Mouse (Mus musculus) c-Kit-positive CD71-negative TER-119-negative erythroid progenitor cells, embryonic 14.5 days (primary cell): ENCODE measurements around the gene Adam19.
"Not testable (repeated sequence)": the region's sequence is repeated elsewhere in the genome, so short reads cannot be mapped to it uniquely, and the experiment has no call there.

Experiments used
- DNase-seq: peaks from one replicate; pipeline ENCODE4 v3.0.0-alpha.2; 2013; ENCODE audit warnings: low read depth

Adam19 gene

DNA sequence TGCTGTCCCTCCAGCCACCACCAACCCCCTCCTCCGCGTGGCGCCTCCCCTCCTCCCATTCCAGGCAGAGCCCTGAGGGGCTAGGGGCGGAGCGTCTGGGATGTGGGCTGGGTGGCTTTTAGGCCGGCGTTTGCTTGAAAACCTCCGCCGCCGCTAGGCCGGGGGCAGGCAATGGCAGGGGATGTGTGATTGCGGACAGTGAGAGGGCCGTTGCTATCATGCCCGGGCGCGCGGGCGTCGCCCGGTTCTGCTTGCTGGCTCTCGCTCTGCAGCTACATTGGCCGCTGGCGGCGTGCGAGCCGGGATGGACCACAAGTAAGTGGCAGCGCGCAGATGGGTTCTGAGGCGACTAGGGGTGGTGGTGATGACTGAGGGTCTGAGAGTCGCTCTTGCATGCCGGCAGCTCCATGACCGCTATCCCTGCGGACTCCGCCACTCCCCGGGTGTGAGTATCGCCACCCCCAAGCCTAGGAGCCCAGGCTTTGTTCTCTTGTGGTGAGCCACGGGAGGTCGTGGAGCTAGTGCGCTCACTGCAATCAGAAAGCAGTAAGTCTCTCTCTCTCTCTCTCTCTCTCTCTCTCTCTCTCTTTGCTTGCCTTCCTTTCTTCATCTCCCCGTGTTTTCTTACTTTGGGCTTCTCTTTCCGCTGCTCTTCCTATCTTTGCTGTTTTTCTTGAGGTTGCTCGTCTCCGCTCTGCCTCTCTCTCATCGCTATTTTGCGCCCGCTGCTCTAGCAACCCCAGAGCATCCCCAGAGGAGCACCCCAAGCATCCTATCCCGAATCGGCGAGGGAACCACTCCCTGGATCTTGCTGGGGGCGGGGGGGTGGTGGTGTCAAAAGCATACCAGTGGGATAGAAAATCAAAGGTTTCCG, at the start of gene Adam19:
Adam19 (plus strand) TSS at position 97 of the 874 bp plus-strand sequence.
- no peak for DNase-seq

DNA sequence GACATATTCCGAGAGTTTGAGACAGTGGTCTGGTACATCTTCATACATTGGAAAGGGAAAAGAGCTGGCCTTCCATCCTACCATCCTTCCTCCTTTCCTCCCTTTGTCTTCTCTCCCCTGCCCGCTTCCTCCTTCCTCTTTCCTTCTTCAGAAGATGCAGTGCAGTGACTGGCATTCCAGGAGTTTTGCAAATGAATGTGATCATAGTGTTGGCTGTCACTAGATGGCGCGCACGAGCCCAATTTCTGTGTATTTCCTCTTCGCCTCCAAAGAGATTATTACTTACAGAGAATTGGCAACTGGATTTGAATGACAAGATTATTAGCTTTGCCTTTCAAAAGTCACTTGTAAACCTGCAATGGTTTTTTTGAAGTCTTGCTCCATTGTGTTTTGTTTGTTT, 39.7 kb upstream of the Adam19 start:
- DNase-seq, result peak; percentile 34

DNA sequence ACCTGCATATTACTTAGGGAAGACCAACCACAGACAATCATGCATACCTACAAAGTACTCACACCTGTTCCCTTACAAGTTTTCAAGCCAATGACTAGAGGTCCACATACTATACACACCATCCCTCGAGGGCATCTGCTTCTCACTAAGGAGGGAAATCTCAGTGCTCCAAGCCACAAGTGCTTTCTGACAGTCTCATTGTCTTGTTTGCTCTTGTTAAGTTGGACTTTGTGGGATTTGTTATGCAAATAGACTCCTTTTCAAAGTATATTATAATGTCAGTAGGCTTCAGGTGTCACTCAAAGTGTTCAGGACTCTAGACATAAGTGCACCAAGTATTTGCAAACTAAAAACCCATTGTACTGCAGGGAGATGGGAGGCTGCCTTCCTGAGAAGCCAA, 35.5 kb upstream of the Adam19 start:
- no peak for DNase-seq

DNA sequence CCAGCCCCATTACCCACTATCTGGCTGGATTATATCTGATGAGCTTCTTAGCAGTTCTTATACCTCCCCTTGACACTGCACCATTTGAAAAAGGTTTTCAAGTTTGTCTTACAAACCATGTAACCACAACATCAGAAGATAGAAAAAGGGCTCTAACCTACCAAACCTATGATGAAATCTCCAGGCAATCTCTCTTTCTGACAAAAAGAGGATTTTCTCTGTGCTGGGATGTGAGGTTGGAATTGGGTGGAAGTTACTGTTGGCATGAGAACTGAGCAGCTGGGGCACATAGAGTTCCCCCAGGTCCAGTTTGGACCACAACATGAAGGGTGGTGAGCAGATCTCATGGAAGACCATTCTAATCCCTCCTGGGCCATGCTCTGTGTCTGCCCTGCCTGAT, 33.9 kb upstream of the Adam19 start:
- DNase-seq, result no peak

DNA sequence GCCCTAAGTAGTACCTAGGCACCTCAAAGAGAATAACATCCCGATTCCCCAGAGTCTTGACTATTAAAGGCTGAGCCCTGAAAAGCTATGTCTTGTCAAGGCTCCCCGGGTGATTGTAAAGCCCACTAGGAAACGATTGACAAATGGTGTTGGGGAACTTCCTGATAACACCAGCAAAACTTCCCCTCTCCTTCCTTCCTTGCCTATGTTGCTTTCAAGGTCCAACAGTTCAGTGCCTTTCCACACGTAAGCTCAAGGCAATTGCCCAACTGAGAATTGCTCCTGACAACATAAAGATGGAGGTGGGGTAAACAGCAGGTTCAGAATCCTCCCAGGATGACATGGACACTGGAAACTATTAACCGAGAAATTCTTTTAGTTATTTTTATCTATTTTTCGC, 32.8 kb upstream of the Adam19 start:
- no peak for DNase-seq

DNA sequence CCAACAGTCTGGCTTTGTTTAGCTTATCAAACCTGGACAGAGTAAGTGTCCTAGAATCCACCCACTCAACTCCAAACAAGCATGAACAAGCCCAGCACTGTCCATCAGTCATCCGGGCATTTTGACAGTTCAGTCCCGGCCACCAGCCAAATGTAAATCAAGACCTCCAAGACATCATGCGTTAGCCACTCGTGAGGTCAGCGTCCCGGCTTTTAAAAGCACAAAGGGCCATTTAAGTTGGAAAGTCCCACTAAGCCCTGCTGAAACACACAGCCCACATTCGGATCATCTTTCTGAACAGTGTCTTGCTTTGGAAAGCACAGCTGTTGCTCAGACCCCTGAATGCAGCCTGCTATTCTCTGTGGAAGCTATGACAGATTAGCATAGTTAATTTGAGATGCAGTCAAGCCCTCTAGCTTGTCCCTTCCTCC, 29.8 kb upstream of the Adam19 start:
- DNase-seq, result no peak

DNA sequence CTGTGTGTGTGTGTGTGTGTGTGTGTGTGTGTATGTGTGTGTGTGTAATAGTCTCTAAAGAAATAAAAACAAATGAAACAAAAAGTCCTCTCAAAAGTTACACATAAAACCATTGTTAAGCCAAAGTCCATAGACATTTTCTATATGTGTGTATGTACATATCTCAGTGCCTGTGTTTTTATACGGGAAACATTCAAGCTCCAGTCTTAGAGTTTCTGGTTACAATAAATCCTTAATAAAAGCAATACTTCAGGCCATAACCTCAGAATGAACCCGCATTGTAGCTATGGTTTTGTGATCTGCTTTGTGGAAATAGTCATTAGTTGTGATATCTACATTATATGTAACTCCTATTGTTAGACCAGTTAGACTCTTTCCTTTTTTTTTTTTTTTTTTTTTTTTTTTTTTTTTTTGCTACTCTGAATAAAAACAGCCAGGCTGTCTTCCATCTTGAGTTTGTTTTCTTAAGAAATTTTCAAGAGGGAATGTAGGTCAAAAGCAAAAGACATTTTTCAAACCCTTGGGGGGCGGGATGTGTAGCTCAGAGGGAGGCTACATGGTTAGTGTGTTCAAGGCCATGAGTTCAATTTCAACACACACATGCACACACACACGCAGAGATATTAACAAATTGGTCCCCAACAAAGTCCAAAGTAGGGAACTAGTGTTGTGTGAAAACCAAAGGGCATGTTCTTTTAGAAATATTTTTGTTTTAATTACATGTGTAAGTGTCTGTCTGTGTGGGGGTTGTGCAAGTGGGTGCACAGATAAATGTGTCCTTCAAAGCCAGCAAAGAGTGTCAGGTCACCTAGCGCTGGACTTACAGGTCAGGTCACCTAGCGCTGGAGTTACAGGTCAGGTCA, 27.6 kb upstream of the Adam19 start:
- no peak for DNase-seq

DNA sequence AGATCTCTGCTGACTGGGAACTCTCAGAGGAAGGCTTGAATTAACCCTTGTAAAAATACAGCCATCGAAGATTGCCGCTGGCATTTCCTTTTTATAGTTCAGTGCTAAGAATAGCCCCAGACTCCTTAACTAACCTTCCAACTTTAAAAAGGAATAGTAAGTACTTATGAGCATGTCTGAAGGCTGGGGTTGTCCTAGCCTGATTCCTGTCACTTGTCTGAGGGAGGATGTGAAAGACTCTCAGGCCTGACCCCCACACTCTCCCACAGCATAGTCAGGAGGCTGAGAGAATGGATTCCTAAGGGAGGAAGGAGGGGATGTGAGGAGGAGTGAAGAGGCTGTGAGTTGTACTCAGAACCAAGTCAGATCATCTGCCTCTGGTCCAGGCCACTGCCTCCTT, 26.3 kb upstream of the Adam19 start:
- no peak for DNase-seq

DNA sequence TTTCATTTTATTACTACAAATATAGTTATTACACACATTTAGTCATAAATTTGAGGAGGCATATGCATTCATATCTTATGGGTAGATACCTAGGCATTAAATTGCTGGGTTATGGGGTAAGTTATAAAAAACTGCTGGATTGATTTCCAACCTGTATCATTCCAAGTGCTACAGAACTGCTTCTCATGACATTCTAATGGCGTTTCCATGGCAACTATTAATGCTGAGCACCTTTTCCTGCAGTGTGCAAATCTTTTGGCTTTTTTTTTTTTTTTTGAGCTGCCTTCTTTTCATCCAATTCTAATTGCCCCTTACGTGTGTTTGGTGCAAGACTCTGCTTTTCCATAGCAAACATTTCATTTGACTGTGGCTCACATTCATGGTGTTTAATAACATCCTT, 25.8 kb upstream of the Adam19 start:
- no peak for DNase-seq

DNA sequence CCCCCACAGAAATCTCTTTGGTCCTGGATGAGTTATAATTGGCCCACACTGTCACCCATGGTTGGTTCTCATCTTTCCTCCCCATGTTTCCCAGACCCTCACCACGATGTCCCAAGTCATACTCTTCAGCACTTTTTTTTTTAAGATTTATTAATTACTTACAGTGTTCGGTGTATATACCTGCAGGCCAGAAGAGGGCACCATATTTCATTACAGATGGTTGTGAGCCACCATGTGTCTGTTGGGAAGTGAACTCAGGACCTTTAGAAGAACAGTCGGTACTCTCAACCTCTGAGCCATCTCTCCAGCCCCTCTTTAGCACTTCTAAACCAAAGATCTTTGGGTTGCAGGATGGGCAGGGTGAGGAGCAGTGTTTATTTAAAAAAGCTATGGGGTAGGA, 24.3 kb upstream of the Adam19 start:
- DNase-seq, result no peak

DNA sequence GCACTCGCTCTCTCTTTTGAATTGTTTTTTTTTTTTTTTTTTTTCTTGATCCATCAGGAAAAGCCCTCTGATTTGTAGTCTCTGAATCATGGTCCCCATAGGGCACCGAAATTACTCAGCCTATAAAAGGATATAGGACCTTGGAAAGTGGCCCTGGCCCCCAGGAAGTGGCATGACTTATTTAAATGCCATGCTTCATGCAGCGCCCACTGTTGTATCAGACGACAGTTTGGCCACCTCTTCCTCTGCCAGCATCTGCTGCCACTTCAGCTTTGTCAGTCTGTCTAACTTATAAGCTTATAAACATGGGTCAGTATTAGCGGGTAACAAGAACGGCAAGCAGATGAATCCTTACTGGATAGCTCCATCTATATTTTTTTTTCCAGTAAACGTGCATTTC, 22.8 kb upstream of the Adam19 start:
- no peak for DNase-seq

DNA sequence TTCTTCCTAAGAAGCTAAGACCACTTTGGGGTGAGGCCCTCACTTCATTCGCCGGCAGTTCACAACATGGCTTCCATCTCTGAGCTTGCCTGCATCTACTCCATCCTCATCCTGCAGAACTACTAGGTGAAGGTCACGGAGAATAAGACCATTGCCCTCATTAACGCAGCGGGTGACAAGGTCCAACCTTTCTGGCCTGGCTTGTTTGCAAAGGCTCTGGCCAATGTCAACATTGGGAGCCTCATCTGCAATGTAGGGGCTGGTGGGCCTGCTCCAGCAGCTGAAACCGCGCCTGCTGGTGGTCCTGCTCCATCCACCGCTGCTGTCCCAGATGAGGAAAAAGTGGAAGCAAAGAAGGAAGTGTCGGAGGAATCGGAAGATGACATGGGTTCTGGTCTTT, 19.4 kb upstream of the Adam19 start:
- DNase-seq, result no peak

DNA sequence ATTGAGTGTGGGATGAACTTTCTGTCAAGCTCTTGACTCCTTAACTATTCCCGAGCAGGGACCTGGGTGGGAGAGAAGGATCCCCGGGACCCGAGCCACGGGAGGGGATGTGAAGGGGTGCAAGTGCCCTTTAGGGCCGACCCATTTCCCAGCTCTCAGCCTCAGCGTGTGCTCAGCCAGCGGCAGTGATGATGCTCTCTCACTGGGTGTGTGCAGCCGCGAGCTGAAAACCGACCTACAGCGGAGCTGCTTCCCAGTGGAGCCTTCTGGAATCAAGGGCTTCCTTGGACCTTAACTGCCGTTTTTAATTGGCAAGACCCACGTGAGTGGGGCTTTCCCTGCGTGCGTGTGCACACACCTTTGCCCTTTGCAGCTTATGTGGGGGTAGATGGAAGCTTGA, 16.9 kb upstream of the Adam19 start:
- no peak for DNase-seq

DNA sequence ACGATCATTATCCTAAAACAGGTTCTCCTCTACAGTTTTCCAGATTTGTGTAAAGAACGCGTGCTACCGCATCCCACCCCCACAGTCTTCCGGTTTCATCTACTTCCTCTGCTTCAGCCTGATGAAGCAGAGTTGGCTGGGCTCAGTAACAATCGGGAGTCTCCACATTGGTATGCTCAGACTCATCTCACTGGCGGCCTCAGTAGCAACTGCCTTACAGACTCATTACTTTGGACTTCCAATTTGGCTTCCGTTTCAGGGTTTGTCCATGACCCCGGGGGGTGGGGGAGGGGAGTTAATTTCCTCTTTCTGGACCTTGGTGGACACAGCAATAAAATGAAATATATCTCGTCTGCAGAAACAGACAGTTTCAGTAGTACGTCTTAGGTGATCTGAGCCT, 16.5 kb upstream of the Adam19 start:
- DNase-seq, result no peak

DNA sequence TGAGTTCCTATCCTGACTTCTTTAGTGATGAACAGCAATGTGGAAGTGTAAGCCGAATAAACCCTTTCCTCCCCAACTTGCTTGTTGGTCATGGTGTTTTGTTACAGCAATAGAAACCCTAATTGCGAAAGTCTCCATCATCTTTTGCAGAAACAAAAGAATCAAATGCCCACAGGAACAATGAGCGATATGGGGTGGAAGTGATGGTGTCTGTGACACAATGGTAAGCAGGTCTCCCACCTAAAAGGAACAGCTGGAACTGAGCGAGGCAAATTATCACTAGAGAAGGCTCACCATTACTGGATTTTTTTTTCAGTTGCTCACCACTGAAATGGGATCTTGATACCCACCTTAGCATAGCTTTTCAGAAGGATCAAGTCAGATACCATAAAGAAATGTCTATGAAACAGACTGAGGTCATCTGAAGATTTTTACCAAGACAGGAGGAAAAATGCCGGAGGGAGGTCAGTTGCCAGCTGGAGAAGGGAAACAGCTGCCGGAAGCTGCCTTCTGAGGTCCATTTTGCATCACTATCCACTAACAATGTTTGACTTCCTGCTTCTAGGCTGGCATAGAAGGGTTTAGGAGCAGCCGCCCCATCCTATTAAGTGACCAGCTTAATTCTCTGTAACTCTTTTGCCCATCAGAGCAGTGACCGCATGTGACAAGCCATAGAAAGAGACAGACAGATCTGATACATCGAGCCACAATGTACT, 14.8 kb upstream of the Adam19 start:
- DNase-seq, result no peak

DNA sequence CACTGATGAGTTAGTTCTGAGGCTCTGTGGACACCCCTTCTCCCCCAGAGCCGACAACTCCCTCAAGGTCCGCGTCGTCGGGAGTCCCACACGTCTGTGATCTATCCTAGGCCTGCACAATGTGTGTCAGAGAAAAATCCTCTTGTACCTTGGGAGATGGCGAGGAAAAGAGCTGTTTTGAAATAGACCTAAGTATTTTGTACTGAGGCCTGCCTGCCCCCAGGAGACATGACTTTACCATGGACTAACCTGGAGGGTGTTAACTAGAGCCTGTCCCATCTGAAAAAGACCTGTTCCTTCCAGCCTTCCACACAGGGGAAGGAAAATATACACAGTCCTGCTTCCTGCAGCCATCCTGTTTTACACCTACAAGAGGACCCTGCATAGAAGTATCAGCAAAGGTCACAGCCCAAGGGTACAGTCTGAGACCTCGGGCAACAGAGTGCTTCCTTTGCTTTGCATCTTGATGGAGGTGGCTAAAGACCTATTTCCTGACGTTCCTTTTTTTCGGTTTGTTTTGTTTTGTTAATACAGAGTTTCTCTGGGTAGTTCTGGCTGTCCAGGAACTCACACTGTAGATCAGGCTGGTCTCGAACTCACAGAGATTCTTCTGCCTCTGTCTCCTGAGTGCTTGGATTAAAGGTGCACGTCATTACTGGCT, 14.1 kb upstream of the Adam19 start:
- DNase-seq, result no peak

DNA sequence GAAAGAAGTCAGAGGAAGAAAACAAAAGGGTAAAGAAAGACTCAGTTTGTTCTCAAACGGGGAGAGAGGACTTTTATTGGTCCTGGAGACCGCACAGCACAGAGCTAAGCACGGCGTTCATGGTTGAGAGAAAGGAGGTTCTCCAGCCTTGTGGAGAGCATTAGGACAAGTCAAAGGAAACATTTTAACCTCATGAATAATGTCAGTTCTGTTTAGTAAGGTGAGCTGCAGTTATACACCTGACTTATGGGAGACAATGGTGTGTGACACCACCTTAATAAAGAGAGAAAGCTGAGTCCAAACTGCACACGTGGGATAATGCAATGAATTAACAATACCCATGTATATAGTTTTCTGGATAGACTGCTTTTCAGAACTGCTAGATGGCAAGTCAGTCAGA, 11.0 kb upstream of the Adam19 start:
- no peak for DNase-seq

DNA sequence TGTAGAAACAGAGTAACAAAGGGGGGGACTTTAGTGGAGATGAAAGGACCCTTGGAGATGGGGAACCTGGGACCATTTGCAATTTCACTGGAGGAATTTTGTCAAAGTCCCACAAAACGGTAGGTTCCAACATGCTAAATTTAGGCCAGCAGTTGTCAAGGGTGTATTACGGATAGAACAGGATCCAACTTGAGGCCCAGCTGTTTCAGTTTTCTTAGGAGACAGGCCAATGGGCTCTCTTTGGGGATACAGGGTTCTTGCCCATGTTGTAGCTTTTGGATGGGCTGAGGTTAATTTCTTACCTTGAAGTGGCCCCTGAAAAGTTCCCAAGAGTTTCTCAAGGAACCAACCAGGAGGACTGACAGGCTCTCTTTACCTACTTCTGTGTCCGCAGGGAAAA, 8.5 kb upstream of the Adam19 start:
- DNase-seq, result no peak

DNA sequence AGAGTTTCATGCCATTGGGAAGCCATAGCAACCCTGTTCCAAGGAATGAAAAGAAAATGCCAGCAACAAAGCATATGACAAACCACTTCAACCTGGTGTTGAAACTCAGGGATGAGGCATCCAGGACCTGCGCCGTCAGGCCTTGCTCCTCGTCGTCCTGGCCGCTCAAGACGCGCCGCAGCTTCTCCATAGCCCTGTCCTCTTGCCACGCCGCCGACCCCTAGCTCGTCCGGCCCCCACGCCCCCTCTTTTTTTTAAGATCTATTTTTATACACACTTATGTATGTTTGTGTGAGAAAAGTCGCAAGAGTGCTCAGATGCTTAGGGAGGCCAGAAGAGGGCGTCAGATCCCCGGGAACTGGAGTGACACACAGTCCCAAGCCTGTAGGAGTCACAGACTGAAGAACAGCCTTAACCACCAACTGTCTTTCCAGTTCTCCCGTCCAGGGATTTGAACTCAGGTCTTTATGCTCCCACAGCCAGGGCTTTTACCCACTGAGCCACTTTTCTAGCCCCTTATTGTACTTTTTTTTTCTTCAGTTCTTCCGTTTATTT, 3.6 kb upstream of the Adam19 start, which contains the start of gene Gm12166:
Gm12166 (minus strand) TSS at position 217 of the 555 bp plus-strand sequence.
- DNase-seq, result not testable (repeated sequence)

DNA sequence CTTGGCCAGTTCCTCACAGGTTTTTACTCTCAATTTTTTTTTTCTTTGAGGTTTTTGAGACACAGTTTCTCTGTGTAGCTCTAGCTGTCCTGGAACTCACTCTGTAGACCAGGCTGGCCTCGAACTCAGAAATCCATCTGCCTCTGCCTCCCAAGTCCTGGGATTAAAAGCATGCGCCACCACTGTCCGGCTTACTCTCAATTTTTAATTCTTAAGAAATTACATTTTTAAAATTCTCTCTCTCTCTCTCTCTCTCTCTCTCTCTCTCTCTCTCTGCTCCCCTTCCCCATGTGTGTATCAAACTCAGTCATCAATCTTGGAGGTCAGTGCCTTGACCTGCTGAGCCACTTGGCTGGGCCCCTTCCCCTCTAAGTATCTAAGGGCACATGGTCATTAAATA, 2.3 kb upstream of the Adam19 start:
- DNase-seq, result not testable (repeated sequence)

DNA sequence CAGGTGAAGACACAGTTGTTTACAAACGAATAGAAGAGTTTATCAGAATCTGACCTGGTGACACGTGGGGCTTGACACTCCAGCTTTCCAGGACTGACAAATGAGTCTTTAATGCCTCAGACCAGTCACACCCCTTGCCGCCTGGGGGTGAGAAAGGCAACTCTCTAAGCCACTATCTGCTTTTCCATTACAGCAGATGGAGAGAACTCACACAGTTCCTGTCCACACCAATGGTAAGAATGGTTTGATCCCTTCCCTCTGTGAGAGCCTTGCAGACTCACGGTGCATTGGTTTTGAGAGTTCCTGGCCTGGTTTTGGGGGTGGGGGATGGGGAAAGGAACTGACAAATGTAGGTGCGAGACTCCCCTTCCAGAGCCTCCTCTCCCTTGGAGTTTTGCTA, 1.5 kb upstream of the Adam19 start:
- DNase-seq, result no peak
